Mouse (Mus musculus) midbrain, embryonic 11.5 days (tissue): ENCODE measurements around the gene Ros1. TPM values are rescaled to one million over a fixed set of nuclear protein-coding genes. Genes with fewer than 3 reads are reported as not detected.

Experiments used
- ATAC-seq: fragments of 200-750 bp; cut with Nextera tagmentation; 2 replicates; pipeline ENCODE4 v1.8.0; 2017; ENCODE audit warnings: moderate TSS enrichment, moderate library complexity; ENCODE audit not compliant: low FRiP score
- DNase-seq: peaks from one replicate; pipeline ENCODE4 v3.0.0; 2015; ENCODE audit warnings: low spot score; ENCODE audit errors: missing footprints
- H3K27ac ChIP-seq: fragments of 300-500 bp; sonication (generic); 2 replicates; pipeline ENCODE4 v1.5.1; 2014; ENCODE audit warnings: low read depth, low read length
- H3K27me3 ChIP-seq: fragments of 300-500 bp; sonication (generic); 2 replicates; pipeline ENCODE4 v1.6.1; 2014; ENCODE audit warnings: mild to moderate bottlenecking, low read length, moderate library complexity, mixed read lengths; ENCODE audit not compliant: control insufficient read depth, insufficient read depth
- H3K36me3 ChIP-seq: fragments of 300-500 bp; sonication (generic); 2 replicates; pipeline ENCODE4 v1.6.1; 2014; ENCODE audit warnings: mild to moderate bottlenecking, low read length, moderate library complexity, mixed read lengths; ENCODE audit not compliant: control insufficient read depth, insufficient read depth
- H3K4me1 ChIP-seq: fragments of 300-500 bp; sonication (generic); 2 replicates; pipeline ENCODE4 v1.6.1; 2014; ENCODE audit warnings: low read length; ENCODE audit not compliant: control insufficient read depth, insufficient read depth
- H3K4me2 ChIP-seq: fragments of 300-500 bp; sonication (generic); 2 replicates; pipeline ENCODE4 v1.6.1; 2014; ENCODE audit warnings: mild to moderate bottlenecking, moderate library complexity
- H3K4me3 ChIP-seq: fragments of 300-500 bp; sonication (generic); 2 replicates; pipeline ENCODE4 v1.5.1; 2014; ENCODE audit warnings: low read depth, low read length
- H3K9ac ChIP-seq: fragments of 300-500 bp; sonication (generic); 2 replicates; pipeline ENCODE4 v1.6.1; 2014; ENCODE audit warnings: low read length
- H3K9me3 ChIP-seq: fragments of 300-500 bp; sonication (generic); 2 replicates; pipeline ENCODE4 v1.6.1; 2016; ENCODE audit warnings: low read length; ENCODE audit not compliant: control insufficient read depth
- WGBS: fragments of 180-500 bp; shearing (Covaris S2); extraction: QIAGEN DNeasy Blood & Tissue Kit; methylation state at CpG from one replicate; pipeline ENCODE4 v1.1.7; 2014; 5-methylcytosine and 5-hydroxymethylcytosine counted together
- microRNA-seq: library from miRNA; unstranded; fragments of <30 nt; microRNA quantifications from one replicate; pipeline ENCODE4, GENCODE M21; 2017
- polyA plus RNA-seq: library from polyadenylated mRNA; unstranded; fragments of >200 nt; fragmentation: Nextera tagmentation; extraction: Ambion mirVana; gene quantifications from 2 replicates; pipeline ENCODE4 v1.2.1, GENCODE M21; 2014

Ros1 gene
- polyA plus RNA-seq, 1 experiment from 2014 or later = not detected

DNA sequence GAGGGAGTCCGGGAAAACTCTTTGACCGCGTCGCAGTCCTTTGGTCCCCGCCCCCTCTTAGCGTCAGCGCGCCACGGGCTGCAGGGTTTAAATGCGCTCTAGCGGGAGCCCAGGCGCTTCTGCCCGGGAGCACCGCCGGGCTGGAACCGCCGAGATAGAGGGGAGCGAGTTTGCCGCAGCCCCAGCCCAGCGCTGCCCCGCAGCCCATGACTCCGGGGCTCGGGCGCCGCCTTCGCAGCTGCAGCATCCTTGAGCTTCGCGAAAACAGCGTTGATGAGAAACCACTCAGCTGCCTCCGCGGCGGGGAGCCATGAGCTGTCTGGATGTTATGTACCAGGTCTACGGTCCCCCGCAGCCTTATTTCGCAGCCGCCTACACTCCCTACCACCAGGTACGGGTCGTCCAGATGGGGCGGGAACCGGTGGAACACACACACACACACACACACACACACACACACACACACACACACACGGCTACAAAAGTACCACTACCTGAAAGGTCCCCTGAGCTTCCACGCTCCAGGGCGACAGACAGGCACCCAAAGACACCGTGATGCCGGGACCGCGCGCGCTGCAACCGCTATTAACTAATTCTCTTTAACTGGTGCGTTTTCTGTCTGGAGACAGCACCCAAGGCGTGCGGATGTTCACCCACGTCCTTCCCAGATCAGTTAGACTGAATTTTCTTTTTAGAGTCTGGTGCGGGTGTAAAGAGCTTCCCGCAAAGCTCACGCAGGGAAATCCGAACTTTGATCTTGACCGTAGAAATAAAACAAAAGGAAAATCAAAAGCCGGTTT, 172.4 kb downstream of the Ros1 start, which contains the start of gene Vgll2:
Gene Vgll2, plus strand, starts transcription at position 90 of the 800 bp plus-strand sequence.
- Histone ChIP-seq H3K27ac (no peak within 1 kb of the TSS), H3K4me3 (peak within 1 kb of the TSS; percentile 47), H3K27me3 (peaks cover 75% of the 10 kb centered on the region), H3K4me2 (peak within 1 kb of the TSS; percentile 82), H3K36me3 (no peaks in the 10 kb centered on the region), H3K9me3 (no peaks in the 10 kb centered on the region), H3K4me1 (peaks cover 14% of the 10 kb centered on the region), H3K9ac (peak within 1 kb of the TSS; percentile 43; the same call in 1 of the 2 replicates)
- ATAC-seq = peak; percentile 90
- under 1% methylated on average over 56 of the region's 60 CpGs for WGBS
- peak; percentile 97 for DNase-seq

DNA sequence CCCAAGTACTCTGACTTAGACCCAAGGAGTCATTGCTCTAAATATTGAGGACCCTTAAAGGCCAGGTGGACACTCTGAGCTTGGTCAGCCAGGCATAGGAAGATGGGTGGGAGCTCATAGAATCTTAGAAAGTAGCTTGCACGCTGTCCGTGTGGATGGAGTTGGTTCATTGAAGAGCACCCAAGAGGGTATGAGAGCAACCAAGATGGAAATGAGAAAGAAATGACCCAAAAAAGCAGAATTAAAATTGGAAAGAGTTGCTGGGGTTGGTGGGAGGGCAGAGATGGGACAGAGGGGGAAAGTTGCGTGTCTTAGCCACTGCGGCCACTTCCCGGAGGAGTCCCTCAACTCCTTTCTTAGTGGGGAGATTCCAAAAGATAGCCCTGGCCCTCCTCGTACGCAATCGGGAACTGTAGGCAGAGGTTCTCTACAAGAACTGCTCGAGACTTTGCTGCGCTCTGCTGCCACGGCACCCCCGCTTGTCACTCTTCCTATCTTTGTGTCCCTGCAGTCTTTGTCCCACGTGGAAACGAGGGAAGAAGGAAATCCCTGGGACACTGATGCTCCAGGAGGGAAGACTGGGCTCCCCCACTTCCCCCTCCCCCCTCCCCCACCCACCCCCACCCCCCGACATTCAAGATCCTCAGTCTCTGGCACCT, 173.2 kb downstream of the Ros1 start:
- H3K4me1 ChIP-seq = peaks cover 9% of the 10 kb centered on the region
- peak; percentile 67 for ATAC-seq
- WGBS = under 1% methylated on average over 13 of the region's 15 CpGs
- H3K4me2 ChIP-seq = peak overlapping the region; percentile 82
- H3K4me3 ChIP-seq = peak overlapping the region; percentile 47
- H3K27ac ChIP-seq = no peak overlapping the region
- DNase-seq = peak; percentile 94
- no peaks in the 10 kb centered on the region for H3K9me3 ChIP-seq
- H3K27me3 ChIP-seq = peaks cover 68% of the 10 kb centered on the region
- H3K9ac ChIP-seq = no peak overlapping the region
- H3K36me3 ChIP-seq = no peaks in the 10 kb centered on the region

DNA sequence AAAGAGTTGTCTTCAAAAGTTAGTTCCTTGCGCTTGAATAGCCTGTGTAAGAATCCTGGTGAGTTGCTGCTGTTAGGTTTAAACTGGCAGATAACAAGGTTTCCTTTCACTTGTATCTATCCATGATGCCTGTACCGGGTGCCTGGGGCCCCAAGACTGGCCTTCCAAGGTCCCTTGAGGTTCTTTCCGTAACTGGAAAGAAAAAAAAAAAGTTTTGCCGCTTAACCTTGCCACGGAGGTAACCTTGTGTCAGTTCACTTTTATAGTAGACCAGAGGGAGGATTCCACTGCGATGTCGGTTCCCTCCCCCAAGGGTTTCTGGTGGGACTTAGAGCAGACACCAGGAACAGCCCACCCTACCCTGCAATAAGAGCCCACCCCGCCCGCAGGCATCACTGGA, 173.8 kb downstream of the Ros1 start:
- H3K4me1 ChIP-seq = peaks cover 9% of the 10 kb centered on the region
- no peak overlapping the region for H3K9ac ChIP-seq
- no peaks in the 10 kb centered on the region for H3K36me3 ChIP-seq
- ATAC-seq (no peak), DNase-seq (peak; percentile 93)
- WGBS = 1% methylated on average over 9 of the region's 9 CpGs
- no peak overlapping the region for H3K4me2 ChIP-seq
- peaks cover 62% of the 10 kb centered on the region for H3K27me3 ChIP-seq
- no peak overlapping the region for H3K27ac ChIP-seq
- no peaks in the 10 kb centered on the region for H3K9me3 ChIP-seq
- H3K4me3 ChIP-seq = no peak overlapping the region

DNA sequence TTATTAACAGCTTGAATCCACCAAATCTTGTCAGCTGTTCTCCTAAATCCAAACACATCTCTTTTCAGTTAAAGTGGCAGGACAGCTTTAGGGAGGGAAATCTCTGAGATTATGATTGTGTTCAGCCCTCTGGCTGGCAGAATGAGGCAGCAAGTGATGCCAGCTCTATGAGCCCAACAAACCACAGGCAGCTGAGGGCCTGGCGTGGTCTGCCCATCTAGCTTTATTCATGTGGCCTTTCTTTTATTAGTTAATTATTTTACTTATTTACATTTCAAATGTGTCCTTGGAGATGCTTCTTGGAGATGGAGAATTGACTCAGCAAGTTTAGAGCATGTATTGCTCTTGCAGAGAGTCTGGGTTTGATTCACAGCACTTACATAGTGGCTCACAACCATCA, 176.6 kb downstream of the Ros1 start:
- Histone ChIP-seq H3K9ac (no peak overlapping the region), H3K4me1 (peaks cover 9% of the 10 kb centered on the region), H3K4me3 (no peak overlapping the region), H3K36me3 (no peaks in the 10 kb centered on the region), H3K27ac (no peak overlapping the region), H3K4me2 (no peak overlapping the region), H3K9me3 (no peaks in the 10 kb centered on the region), H3K27me3 (peaks cover 35% of the 10 kb centered on the region)
- WGBS = 50% methylated on average over 1 of the region's 1 CpGs
- ATAC-seq (no peak), DNase-seq (peak; percentile 75)

Small RNAs within 50 kb of the gene (microRNA-seq; reads per million reads assigned to microRNA genes)
- not detected for gene Gm24084

Other genes starting within 250 kb of the Ros1 start
- 0.15 and 0.27 TPM in 2 replicates for gene Vgll2, start 172.7 kb downstream of the Ros1 start, polyA plus RNA-seq
- gene Dcbld1, start 38.4 kb upstream of the Ros1 start, polyA plus RNA-seq = 16.5 and 17.4 TPM in 2 replicates
- not detected in 2 replicates for gene Gm26741, start 163.5 kb upstream of the Ros1 start, polyA plus RNA-seq
- gene Gopc, start 186.9 kb upstream of the Ros1 start, polyA plus RNA-seq = 15.7 and 15.9 TPM in 2 replicates
- not detected in 2 replicates for gene Nepn, start 193.7 kb upstream of the Ros1 start, polyA plus RNA-seq
- 16.4 and 16.6 TPM in 2 replicates for gene Nus1, start 222.3 kb upstream of the Ros1 start, polyA plus RNA-seq